Mouse (Mus musculus) gonadal fat pad, adult 2 months (tissue): Measurements from ENCODE around the gene Ktn1. TPM values are rescaled to one million over a fixed set of nuclear protein-coding genes. Genes with fewer than 3 reads are reported as not detected.

Experiments used
- DNase-seq: peaks from one replicate; pipeline ENCODE4 v3.0.0-alpha.2; 2012; ENCODE audit warnings: low read depth
- polyA plus RNA-seq: library from polyadenylated mRNA; depleted of rRNA; stranded (reverse); fragments of >200 nt; gene quantifications from 2 replicates; pipeline ENCODE4 v1.2.3, GENCODE M21; 2012; rRNA removed

Ktn1 gene
- polyA plus RNA-seq, 1 experiment = 8.2 TPM

- DNase-seq = no peak
Measured at GRCm38 (mm10) chr14:47756411-47757065, 108.3 kb downstream of the Ktn1 start.

GRCm38 (mm10) chr14:47765192-47765591 is 116.9 kb downstream of the Ktn1 start:
- no peak for DNase-seq

GRCm38 (mm10) chr14:47765796-47766195 is 117.5 kb downstream of the Ktn1 start:
- DNase-seq = no peak

- peak; percentile 54 for DNase-seq
Measured at GRCm38 (mm10) chr14:47766373-47766772, 118.1 kb downstream of the Ktn1 start.

GRCm38 (mm10) chr14:47771496-47771895 is 123.2 kb downstream of the Ktn1 start:
- DNase-seq = no peak

GRCm38 (mm10) chr14:47775543-47775942 is 127.3 kb downstream of the Ktn1 start:
- DNase-seq = no peak

GRCm38 (mm10) chr14:47776260-47777035 is 128.2 kb downstream of the Ktn1 start:
- no peak for DNase-seq

- DNase-seq = no peak
Measured at GRCm38 (mm10) chr14:47786112-47786511, 137.9 kb downstream of the Ktn1 start.

Other genes starting within 250 kb of the Ktn1 start
- 0.74 and 1.2 TPM in 2 replicates for gene Dlgap5, start 230.0 kb upstream of the Ktn1 start, polyA plus RNA-seq
- gene Fbxo34, start 198.0 kb upstream of the Ktn1 start, polyA plus RNA-seq = 8.8 and 12.1 TPM in 2 replicates
- 8.4 and 8.7 TPM in 2 replicates for gene Atg14, start 77.8 kb upstream of the Ktn1 start, polyA plus RNA-seq